Mouse (Mus musculus): ENCODE results near the gene Epn1.

DNA sequence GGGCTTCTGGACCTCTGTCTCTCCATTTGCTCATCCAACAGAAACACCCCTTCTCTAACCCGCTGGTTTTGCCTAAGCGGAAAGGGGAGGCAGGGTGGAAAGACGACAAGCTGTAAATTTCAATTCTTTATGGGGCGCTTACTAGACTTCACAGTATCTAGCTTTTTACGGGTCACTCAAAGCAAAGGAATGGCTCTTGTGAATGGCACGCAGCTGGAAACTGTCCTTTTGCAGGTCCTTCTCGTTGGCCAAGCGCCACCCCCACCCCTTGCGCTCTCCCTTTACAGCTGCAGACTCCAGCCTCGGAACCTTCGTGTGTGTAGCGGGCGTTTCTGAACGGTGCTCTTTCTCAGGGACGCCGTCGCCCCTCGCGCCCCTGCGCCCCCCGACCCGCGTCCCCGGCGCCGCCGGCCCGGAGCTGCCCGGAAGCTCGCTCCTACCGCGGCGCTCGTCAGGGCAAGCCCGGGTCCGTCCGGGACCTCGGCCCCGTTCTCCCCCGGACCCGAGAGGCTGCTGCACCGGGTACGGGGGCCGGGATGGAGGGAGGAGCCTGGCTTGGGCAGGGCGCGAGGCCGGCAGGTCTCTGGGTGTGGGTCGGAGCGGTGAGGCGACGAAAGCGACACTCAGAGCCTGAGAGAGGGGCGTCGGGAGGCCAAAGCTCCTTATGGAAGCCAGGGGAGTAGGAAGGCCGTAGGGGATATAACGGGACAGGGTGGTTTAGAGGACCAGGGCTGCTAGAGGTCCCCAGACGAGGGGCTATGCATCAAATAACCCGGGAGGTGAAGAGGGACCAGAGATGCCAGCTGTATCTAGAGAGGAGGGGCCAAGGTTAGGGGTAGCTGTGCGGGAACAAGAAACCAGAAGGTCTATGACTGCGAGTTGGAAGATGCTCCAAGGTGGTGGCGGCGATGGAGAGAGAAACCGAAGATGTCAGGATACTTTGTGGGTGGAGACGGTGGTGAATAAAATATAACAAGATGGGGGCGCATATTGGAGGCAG lies 28.5 kb upstream of the Epn1 start, which contains the start of gene Zfp580:
- no peak for TF ChIP-seq CTCF (conservative IDR thresholded peaks at IDR 0.05; ENCODE audit: low read length)
- TF ChIP-seq NANOG (IDR thresholded peaks at IDR 0.05; ENCODE audit: borderline replicate concordance, low read length) = no peak

Measured in E14TG2a.4 (cell line).